Mouse (Mus musculus) fibroblast of lung, adult 2 months (primary cell): Measurements from ENCODE around the gene 4933415A04Rik.
A peak's percentile ranks its signal among the peaks of the same experiment; 100 is the strongest.

Experiments used
- DNase-seq: peaks from one replicate; pipeline ENCODE4 v3.0.0-alpha.2; 2011; ENCODE audit warnings: low read depth

The 4933415A04Rik gene

DNA sequence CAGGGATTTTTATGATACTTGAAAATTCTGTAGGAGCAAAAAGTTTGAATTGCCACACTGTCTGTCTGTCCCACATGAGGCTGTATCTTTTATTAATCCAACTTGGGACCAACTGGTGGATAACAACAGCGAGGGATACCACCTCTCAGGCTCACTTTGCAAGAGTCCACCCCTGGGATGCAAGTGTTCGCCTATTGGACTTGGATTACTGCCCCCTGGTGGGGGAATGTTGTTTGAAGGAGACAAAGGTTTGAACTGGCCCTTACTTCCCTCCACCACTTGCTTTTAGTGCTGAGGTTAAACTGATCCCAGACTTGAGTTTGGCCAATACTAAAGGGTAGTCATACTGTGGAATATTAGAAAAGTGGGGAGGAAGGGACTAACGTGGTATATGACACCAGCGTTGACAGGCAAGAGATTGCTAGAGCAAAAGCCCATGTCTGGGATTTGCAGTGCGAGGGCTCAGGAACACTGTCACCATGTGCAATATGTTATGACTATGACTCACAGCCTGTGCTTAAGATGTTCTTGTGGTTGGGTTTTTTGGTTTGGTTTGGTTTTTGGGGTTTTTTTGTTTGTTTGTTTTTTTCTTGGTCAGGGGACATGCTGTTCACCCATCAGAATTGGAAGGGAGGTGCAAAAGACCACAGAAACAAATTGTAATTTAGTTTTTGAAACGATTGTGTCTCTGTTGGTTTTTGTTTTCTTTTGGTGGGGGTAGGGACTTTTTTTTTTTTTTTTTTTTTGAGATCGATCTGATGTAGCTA, at the start of gene 4933415A04Rik:
4933415A04Rik (plus strand) TSS at position 717 of the 767 bp plus-strand sequence.
- peak; percentile 13 for DNase-seq

DNA sequence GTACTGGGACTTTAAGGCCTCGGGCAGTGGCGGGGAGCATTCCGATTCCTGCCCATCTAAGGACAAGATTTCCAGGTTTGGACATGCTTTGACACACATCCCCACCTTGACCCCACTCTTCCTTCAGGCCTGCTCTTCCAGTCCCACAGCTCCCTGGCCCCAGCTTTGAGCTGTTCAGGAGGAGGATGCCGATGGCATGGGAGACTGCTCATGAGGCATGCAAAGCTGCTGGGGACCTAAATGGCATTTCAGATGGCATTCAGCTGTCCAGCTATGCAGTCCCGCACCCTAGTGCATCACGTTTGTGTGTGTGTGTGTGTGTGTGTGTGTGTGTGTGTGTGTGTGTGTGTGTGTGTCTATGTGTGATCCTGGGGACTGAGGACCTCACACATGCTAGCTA, 49.8 kb upstream of the 4933415A04Rik start:
- no peak for DNase-seq

DNA sequence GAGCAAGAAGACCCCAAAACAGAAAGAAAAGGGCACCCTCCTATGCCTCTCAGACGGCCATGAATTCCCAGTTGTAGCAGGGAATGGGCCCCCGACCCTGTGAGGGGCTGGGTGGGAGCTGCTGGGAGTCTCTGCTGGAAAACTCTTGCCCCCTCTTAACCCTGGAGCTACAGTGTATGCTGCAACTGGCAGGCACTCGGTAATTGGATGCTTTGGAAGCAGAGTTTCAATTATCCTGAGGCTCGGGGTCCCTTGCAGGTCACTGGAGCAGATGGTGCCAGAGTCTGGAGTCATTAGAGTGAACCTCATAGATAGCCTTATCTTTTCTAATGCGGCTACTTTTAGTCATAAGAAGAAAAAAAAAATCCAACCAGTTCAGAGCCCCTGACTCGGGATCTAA, 47.0 kb upstream of the 4933415A04Rik start:
- no peak for DNase-seq

DNA sequence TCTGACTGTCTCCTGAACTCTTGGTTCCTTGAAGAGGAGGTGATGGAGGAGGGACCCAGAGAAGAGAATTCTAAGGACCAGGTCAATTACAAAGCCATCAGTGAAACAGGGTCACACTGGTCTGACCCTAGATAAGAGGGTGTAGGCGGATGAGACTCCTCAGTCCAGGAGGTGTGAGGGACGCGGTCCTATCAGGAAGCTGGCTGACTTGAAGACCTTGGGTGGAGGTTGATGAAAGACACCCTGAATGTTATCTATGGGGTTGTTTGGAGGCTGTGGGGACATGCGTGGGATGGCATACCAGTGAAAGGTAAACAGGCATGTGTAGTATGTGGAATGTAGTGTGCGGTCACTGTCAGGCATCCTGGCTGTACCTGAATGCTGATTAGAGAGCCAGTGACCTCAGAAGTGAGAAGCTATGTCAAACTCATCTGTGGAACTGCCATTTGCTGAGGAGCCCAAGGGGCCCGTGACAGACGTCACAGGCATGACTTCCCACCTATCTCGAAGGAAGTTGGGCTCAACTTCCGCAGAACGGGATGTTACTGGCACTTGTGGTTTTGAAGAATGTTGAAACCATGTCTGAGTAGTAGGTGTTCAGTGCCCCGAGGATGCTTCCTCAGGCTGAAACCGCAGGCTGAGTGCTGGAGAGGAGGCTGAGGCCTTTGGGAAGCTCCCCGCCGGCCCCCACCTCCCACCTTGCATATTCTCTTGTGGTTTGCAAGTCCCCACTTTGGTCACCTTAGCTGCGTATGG, 43.0 kb upstream of the 4933415A04Rik start:
- DNase-seq: no peak

DNA sequence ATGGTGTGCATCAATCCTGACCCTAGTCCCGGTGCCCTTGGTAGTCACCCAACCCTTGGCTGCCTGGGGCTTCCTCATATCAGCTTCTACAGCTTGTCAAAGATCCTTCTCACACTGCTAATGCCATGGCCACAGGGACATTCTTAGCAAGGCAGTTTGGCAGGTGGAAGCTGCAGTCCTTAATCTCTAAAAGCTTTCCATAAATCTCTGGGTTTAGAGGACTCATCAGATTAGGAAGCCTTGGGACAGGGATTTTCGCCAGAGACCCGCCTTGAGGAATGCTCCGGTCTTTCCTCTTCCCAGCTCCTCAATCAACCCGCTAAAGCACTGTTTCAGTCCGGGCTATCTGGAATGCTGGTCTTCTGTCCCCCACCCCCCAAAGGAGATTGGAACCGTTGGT, 42.0 kb upstream of the 4933415A04Rik start:
- no peak for DNase-seq

DNA sequence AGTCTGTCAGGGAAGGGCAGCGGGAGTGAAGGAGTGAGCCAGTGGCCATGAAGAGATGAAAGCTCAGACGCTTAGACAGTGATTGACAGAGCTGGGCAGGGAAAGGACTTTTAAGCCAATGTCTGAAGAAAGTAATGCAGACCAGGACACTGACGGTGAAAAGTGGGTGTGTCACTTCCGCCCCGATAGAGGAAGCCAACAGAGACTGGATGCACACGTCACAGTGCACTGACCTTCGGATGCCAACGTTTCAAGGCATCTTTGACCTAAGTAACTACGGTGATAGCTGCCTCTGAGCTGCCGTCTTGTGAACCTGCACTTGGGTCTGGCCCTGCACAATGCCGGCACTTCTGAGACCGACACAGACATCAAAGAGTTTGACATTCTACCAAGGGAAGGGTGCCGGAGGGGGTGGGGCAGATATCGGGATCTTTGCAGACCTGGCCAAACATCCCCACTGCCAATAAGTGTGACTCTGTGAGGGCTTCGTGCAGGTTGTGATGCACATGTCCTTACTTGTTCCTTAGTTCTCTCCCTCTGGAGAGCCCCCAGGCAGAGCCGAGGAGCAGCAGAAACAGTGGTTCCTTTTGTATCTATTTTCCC, 40.9 kb upstream of the 4933415A04Rik start:
- DNase-seq: no peak

DNA sequence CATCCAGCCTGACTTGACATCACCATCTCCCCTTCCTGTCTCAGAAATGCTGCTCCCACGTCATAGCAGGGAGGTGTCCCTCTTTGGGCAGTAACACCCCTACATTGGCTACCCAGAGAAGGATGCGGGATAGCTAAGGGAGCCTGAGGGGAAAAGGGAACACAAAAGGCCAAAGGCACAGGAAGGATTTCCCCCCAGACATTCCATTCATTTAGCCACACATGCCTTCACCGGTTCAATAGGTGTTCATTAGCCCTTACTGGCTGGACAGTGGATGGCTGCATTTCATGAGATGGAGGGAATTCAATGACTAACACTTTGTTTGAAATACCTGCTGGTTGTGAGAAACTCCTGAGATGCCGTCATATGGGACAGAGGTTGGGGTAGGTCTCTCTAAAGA, 40.2 kb upstream of the 4933415A04Rik start:
- DNase-seq: no peak

DNA sequence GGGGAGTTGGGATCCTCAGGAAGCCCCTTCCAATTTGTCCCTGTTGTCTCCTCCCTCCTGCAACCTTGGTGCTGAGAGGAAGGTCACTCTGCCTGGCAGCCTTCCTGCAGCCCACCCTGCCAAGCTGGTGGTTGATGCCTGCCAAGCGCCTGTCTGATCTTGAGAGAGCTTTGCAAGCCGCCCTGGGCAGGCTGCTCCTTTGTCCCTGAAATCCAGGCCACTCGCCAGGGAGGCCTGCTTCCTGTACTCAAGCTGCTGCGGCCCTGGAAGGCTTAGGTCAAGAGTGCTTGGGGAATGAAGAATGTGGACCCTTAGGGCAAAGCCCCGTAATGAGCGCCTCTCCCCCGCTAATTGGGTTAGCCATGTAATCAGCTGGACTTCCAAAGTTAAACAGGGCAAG, 38.7 kb upstream of the 4933415A04Rik start:
- DNase-seq: no peak

DNA sequence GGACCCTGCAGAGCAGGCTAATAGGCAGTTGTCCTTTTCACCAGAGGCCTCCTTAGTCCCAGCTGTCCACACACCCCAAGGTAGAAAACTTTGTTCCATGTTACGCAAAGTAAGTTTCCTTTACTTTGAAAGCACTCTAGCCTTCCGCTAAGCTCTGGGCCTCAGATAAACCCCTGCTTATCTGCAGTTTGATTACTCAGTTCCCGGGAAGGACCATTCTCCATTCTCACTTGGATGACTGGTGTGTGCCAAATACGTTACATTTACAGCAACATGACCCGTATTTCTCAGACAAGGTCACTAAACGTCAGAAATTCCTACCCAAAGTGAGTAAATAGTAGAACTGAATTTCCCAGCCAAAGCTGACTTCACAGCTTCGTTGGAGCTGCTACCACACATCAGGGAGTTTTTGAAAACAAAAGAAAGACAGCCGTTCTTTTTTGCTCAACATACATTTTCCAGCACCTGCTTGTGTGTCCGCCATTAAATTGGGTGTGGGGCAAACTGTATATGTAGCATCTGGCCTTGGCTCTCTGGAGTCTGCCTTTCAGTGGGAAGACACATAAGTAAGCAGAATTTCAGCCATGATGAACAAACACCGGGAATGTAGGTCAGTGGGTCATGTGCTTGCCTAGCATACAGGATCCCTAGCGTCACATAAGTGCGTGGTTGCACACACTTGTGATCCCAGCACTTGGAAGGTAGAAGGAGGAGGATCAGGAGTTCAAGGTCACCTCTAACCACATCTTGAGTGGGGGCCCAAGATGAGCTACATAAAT, 38.0 kb upstream of the 4933415A04Rik start:
- no peak for DNase-seq

DNA sequence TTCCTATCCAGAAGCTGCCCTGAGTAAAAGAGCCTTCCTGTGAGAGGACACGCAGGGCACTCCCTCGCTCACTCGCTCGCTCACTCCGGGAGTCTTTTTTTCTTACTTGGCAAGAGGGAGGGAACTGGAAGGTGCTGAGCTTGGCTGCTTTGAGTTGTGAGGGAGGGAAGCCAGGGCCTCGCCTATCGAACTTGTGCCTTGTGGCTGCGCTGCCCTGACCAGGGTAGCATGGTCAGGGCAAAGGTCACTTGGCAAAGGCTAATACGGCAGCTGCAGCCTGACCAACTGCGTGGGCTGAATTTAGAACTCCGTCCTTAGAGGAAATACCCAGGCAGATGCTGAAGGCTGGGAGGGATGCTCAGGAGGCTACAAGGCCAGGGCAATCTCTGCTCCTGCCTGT, 37.1 kb upstream of the 4933415A04Rik start:
- peak; percentile 26 for DNase-seq

DNA sequence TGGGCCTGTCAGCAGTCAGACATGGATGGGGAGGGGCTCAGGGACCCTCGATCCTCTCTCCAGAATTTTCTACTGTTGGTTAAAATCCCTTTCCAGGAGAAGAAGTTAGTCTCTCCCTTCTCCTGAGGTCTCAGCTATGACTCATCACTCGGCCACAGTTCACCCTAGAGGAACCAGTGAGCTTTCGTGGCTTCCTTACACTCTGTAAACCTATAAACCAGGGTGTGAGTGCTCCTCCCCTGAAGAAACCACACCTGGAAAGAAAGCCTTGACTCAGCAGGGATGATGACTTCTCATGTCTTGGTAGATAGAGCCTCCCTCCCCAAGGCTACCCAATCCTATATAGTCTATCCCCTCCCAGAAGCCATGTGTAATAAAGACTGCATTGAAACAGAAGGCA, 35.1 kb upstream of the 4933415A04Rik start:
- no peak for DNase-seq

DNA sequence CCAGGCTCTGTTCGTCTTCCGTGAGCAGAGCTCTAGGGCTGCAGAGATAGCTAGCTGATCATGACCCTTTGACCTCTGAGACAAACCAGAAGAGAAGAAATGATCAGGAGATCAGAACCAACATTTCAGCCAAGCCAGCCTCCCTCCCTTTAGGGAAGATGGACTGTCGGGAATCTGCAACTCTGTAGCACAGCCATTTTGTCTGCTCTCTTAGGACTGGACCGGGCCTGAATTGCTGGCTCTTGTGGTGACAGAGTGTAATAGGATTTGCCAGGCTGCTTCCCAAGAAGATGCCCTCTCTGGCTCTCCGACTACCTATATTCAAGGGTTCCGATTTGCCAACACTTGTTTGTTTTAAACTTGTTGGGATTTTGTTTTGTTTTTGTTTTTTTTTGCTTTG, 34.2 kb upstream of the 4933415A04Rik start:
- no peak for DNase-seq

DNA sequence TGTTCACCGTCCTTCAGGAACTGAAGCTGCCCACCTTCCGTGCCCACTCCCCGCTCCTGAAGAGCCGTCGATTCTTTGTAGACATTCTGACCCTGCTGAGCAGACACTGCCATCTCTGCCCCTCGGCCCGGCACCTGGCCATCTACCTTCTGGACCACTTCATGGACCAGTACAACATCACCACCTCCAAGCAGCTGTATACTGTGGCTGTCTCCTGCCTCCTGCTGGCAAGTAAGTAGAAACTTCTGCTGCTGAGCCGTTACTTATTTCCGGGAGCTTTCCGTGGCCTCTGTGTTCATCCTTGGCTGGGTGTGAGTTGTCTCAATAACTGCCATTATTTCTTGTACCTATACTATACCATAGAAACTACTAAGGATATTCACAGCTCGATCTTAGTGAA, 30.3 kb upstream of the 4933415A04Rik start:
- no peak for DNase-seq

DNA sequence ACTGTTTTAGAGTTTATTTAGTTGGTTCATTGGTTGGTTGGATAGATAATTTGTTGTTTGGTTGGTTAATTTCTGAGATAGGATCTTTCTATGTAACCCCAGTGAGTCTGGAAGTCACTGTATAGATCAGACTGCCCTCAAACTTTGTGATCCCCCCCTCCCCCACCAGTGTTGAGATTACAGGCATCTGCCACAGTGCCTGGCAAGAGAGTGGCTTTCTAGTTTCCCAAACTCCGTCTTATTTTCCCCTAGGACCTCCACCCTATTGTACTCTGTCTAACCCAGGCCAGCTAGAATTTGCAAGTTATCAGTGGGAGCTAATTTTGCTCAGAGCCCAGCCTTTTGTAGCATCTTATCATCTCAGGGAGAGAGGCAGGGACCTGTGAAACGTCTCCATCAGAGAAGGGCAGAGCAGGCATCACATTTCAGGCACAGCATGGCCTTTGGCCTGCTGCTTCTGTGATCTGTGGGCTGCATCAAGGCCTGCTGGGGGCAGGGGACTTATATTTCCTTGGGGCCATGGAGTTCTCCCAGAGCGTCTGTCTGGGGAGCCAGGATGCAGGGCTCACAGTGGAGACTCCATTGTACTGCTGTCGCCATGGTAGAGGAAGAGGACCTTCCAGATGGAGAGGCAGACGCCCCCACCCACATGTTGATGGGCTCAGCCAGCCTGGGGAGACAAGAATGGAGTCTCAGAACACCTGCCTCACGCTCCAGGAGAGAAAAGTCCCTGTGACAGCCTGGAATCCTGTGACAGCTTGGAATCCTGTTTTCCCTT, 27.1 kb upstream of the 4933415A04Rik start:
- no peak for DNase-seq

DNA sequence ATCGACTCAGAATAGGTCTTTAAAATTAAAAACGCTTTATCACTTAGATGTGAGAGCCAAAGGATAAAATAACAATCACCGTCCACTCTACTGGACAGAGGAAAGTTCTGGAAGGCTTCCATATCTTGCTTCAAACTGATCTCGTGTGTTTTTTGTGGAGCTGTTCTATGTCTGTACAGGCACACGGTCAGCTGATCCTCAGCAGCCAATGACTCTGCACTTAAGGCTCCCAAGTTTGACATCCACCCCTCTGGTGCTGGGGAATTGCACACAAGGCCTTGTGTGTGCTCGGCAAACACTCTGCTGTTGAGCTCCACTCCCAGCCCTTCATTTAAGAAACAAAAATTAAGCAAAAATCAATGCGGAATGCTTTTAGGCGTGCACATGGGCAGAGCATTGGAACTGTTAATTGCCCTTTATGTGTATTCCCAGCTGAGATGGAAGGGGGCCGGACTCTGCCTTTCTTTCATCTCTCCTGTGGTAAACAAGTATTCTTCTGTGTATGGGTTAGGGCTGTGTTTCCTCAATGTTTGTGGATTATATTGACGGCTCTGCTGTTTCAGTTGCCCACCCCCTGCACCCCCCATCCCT, 23.1 kb upstream of the 4933415A04Rik start:
- DNase-seq: no peak

DNA sequence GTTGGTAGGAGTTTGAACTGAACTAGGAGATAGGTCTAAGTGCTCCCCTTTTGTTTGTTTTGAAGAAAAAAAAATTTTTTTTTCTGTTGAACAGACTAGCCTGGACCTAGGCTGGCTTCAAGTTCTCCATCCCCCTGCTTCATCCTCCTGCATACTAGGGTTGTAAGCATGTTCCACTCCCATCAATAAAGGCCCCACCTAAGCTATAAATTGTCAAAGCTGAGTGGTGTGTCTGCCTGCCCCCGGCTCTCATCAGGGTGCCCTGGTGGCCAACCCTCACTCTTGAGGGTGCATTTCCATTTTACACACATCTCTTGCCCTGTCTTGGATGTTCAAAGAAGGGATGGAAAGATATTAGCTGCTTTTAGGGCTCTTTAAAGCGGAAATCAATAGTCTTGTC, 21.4 kb upstream of the 4933415A04Rik start:
- no peak for DNase-seq

DNA sequence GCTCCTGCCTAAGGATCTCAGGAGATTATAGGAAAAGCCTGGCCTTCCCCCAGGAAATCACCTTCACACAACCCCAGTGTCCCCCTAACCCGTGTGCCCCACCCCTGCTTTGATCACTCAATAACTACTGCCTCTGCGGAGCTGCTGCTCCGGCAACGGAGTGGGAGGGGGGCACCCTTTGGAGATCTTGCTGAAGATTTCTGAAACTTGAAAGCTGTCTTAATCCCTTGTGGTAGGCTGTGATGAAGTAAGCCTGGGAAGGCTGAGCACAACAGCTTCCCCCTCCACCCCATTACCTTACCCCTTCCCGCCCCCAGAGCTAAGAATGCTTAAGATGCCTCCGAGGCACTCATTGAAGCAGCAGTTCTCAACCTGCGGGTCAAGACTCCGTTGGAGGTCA, 21.0 kb upstream of the 4933415A04Rik start:
- no peak for DNase-seq

DNA sequence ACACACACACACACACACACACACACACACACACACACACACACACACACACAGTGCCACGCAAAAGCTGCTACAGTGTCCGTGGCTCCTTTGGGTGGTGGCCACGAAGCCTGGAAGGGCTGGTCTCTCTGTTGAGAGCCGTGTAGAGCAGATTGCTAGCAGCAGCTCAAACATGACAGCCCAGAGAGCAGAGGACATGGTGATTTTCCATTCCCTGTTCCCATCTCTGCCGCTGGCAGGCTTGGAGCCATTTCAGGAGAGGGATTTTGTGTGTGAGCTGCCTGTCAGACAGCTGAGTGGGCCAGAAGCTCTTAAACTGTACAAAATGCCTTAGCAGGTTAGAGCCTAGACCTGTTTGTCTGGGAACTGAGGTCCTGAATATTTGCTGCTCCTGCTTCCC, 20.1 kb upstream of the 4933415A04Rik start:
- no peak for DNase-seq

DNA sequence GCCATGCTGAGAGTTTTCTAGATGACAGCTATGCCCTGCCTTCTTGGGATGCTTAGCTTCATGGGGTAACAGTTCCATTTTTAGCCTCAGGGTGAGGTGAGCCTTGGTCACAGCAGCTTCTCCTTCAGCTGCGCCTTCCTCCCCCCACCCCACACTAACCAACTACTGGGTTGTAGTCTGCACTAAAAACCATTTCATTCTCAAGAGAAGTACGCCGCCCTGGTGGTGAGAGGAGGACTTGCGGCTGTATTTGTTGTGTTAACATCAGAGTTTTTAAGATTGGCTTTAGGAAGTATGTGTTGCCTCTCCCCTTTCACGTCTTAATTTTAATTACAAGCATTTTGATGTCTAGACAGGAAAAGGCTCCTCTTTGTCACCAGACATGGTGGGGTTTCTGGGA, 18.6 kb upstream of the 4933415A04Rik start:
- DNase-seq: no peak

DNA sequence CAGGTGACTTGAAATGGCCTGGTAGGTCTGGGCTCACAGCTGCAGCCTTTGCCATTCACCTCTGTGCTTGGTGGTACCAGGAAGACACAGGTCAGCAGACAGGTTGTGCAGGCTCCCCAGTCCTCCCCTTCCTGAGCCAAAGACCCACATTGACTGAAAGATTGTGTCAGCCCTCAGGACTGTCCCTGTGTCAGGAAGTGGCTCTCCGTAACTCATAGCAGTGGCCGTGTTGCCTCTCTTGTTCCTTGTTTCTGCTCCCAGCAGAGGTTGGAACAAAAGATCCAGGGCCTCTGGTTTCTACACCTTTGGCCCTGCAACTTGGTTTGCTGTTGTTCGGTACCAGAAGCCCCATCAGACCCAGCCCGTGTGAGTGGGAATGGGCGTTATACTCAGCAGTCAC, 17.7 kb upstream of the 4933415A04Rik start:
- DNase-seq: no peak

DNA sequence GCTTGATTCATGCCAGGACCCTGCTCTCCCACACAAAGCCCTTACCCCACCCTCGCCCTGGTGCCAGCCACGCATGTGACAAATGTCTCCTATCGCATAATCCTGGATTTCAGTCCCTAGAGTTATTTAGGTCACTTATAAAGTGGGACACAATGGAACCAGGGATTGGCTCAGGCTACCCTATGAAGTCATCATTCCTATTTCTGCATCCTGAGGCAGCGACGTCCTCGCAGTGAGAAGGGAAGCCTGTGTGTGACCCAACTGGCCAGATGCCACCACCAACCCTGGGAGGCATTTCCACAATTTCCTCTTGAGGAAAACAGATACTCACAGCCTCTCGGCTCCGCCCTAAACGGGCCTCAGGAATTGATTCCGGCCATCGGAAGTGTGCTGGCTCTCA, 17.2 kb upstream of the 4933415A04Rik start:
- DNase-seq: no peak
